Mouse (Mus musculus): Measurements from ENCODE around the gene Exoc2. TPM values are rescaled to one million over a fixed set of nuclear protein-coding genes. Genes with fewer than 3 reads are reported as not detected.

Gene Exoc2
- total RNA-seq, 1 experiment = 22.8 TPM

DNA sequence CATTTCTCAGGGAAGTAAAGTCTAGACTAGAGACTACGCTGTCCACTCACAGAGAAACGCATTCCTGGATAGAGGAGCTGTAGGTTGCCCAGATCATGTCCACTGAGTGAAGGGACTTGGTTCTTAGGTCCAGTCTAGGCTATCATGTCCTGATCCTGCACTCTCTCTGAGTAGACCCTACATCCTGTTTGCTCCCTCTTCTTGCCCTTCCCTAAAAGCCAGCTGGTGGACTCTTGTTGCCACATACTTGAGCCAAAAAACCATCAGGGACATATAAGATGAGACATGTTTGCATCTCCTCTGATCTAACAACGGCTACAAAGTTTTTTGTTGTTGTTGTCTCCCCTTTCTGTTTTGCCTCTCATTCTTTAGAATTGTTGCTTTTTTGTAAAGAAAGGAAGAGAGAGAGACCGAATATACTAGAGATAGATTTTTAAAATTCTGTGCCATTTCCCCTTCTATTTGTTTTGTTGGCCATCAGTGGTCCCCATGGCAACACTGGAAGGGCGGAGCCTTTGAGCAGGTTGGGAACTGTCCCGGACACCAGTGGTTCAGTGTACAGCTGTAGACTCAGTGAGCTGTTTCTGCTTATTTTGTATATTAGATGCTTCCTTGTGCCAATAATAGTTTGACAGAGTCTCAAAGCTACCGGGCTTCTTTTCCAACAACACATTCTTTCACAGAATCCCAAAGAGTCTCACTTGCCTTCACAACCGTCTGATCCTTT lies 209.7 kb downstream of the Exoc2 start:
- in situ Hi-C loops (cut with MboI; ENCODE audit: low sequenced_read_pairs in 2 of 2, unreplicated experiment in 2 of 2) = no loop called here
- TF ChIP-seq ZNF384 (IDR thresholded peaks at IDR 0.05; ENCODE audit: low read depth, low read length) = no peak
- TF ChIP-seq HCFC1 (IDR thresholded peaks at IDR 0.05; ENCODE audit: borderline replicate concordance, insufficient read depth, low read length) = no peak
- no peak for TF ChIP-seq MAFK (IDR thresholded peaks at IDR 0.05; ENCODE audit: insufficient read depth, low read depth, low read length)
- TF ChIP-seq CHD2 (IDR thresholded peaks at IDR 0.05; ENCODE audit: low read depth, low read length) = no peak
- no peak for TF ChIP-seq ZC3H11A (IDR thresholded peaks at IDR 0.05; ENCODE audit: borderline replicate concordance, low read depth, low read length)
- H3K4me1 ChIP-seq (ENCODE audit: control insufficient read depth in 2 of 2, insufficient read depth in 2 of 2, low read length in 2 of 2, poor library complexity in 1 of 2) = no peaks in the 10 kb centered on the region

More for the DNA sequence above, 209.7 kb downstream of the Exoc2 start:
- Histone ChIP-seq H3K4me3 (ENCODE audit: insufficient read depth in 1 of 2, low read depth in 1 of 2, low read length in 2 of 2, poor library complexity in 1 of 2, severe bottlenecking in 1 of 2) (no peak overlapping the region), H3K9ac (ENCODE audit: insufficient read depth, low read depth, low read length, poor library complexity, severe bottlenecking) (no peak overlapping the region), H3K9me3 (ENCODE audit: control insufficient read depth, insufficient read depth, low read depth, low read length) (no peaks in the 10 kb centered on the region), H3K27ac (ENCODE audit: insufficient read depth, low read depth, low read length, poor library complexity, severe bottlenecking) (no peak overlapping the region), H3K36me3 (ENCODE audit: control insufficient read depth, insufficient read depth, low read length, poor library complexity, severe bottlenecking) (no peaks in the 10 kb centered on the region)
- DNase-seq (ENCODE audit: low read depth, low spot score) = no peak

Other genes starting within 250 kb of the Exoc2 start
- gene Irf4, start 224.9 kb downstream of the Exoc2 start, total RNA-seq (2012; rRNA removed) = 0.11 and 0.45 TPM in 2 replicates
- 4.5 and 4.8 TPM in 2 replicates for gene Hus1b, start 26.3 kb downstream of the Exoc2 start, total RNA-seq (2012; rRNA removed)
- 0.11 TPM in 1 of 2 replicates, not detected in the other for gene Gm5447, start 111 bp upstream of the Exoc2 start, total RNA-seq (2012; rRNA removed)

Measured in ES-E14 (cell line).